Mouse (Mus musculus): ENCODE results near the gene Atp6v0a2. TPM values are rescaled to one million over a fixed set of nuclear protein-coding genes. Genes with fewer than 3 reads are reported as not detected.
"Not testable (repeated sequence)": the region's sequence is repeated elsewhere in the genome, so short reads cannot be mapped to it uniquely, and the experiment has no call there.

Gene Atp6v0a2
- total RNA-seq (2014; rRNA removed) = 10.8 and 11.7 TPM in 2 replicates
- 16.4 and 18.0 TPM in 2 replicates for polyA plus RNA-seq (2012; rRNA removed)

- no peak for TF ChIP-seq CTCF (IDR thresholded peaks at IDR 0.05; ENCODE audit: low read depth, low read length)
- 0 out of 2 replicates have a peak, but pooled peaks have one; percentile 44 for TF ChIP-seq POLR2A (IDR thresholded peaks at IDR 0.05; ENCODE audit: extremely low read depth, insufficient read depth, low read length)
- Histone ChIP-seq H3K36me3 (ENCODE audit: control insufficient read depth, insufficient read depth, low read length) (peaks cover 2% of the 10 kb centered on the region; the same call in 1 of the 2 replicates), H3K9ac (ENCODE audit: low read depth, low read length) (peak within 1 kb of the TSS; percentile 90), H3K79me2 (ENCODE audit: control insufficient read depth, insufficient read depth, low read length) (peaks cover 14% of the 10 kb centered on the region; the same call in 1 of the 2 replicates), H3K27ac (replicated peaks; ENCODE audit: insufficient read depth, low read depth, low read length) (peak within 1 kb of the TSS; percentile 66), H3K4me3 (ENCODE audit: insufficient read depth, low read depth, low read length) (peak within 1 kb of the TSS; percentile 90), H3K4me1 (ENCODE audit: control insufficient read depth, insufficient read depth, low read length) (peaks cover 12% of the 10 kb centered on the region), H3K27me3 (ENCODE audit: control insufficient read depth, insufficient read depth, low read length) (no peaks in the 10 kb centered on the region)
- DNase-seq (ENCODE audit: extremely low read depth, low read depth, low spot score) = peak; percentile 83
- 1% methylated on average over 54 of the region's 58 CpGs for WGBS
Measured at GRCm38 (mm10) chr5:124628448-124629363, at the start of gene Atp6v0a2. Gene Atp6v0a2, plus strand, starts transcription at chr5:124628576.

- DNase-seq (ENCODE audit: extremely low read depth, low read depth, low spot score) = peak; percentile 79
- H3K27ac ChIP-seq (replicated peaks; ENCODE audit: insufficient read depth, low read depth, low read length) = peak within 1 kb of the TSS; percentile 11
- peaks cover 12% of the 10 kb centered on the region for H3K36me3 ChIP-seq (ENCODE audit: control insufficient read depth, insufficient read depth, low read length)
- H3K9ac ChIP-seq (ENCODE audit: low read depth, low read length) = peak within 1 kb of the TSS; percentile 70
- WGBS = under 1% methylated on average over 51 of the region's 51 CpGs
- TF ChIP-seq CTCF (IDR thresholded peaks at IDR 0.05; ENCODE audit: low read depth, low read length) (no peak), POLR2A (IDR thresholded peaks at IDR 0.05; ENCODE audit: extremely low read depth, insufficient read depth, low read length) (0 out of 2 replicates have a peak, but pooled peaks have one; percentile 67)
- H3K4me3 ChIP-seq (ENCODE audit: insufficient read depth, low read depth, low read length) = peak within 1 kb of the TSS; percentile 72
- H3K79me2 ChIP-seq (ENCODE audit: control insufficient read depth, insufficient read depth, low read length) = peaks cover 9% of the 10 kb centered on the region; the same call in 1 of the 2 replicates
- H3K4me1 ChIP-seq (ENCODE audit: control insufficient read depth, insufficient read depth, low read length) = peaks cover 9% of the 10 kb centered on the region
- no peaks in the 10 kb centered on the region for H3K27me3 ChIP-seq (ENCODE audit: control insufficient read depth, insufficient read depth, low read length)
Measured at GRCm38 (mm10) chr5:124578633-124579317, 49.6 kb upstream of the Atp6v0a2 start, which contains the start of the genes Eif2b1 and Gtf2h3. Gene Eif2b1, minus strand, starts transcription at chr5:124579131. Gene Gtf2h3, plus strand, starts transcription at chr5:124579140.

GRCm38 (mm10) chr5:124582515-124582914 is 45.9 kb upstream of the Atp6v0a2 start:
- Histone ChIP-seq H3K36me3 (ENCODE audit: control insufficient read depth, insufficient read depth, low read length) (peaks cover 14% of the 10 kb centered on the region; the same call in 1 of the 2 replicates), H3K27ac (replicated peaks; ENCODE audit: insufficient read depth, low read depth, low read length) (no peak overlapping the region), H3K4me1 (ENCODE audit: control insufficient read depth, insufficient read depth, low read length) (peaks cover 9% of the 10 kb centered on the region), H3K9ac (ENCODE audit: low read depth, low read length) (no peak overlapping the region), H3K27me3 (ENCODE audit: control insufficient read depth, insufficient read depth, low read length) (no peaks in the 10 kb centered on the region), H3K4me3 (ENCODE audit: insufficient read depth, low read depth, low read length) (no peak overlapping the region), H3K79me2 (ENCODE audit: control insufficient read depth, insufficient read depth, low read length) (peaks cover 9% of the 10 kb centered on the region; the same call in 1 of the 2 replicates)
- TF ChIP-seq CTCF (IDR thresholded peaks at IDR 0.05; ENCODE audit: low read depth, low read length) (no peak), POLR2A (IDR thresholded peaks at IDR 0.05; ENCODE audit: extremely low read depth, insufficient read depth, low read length) (no peak)
- DNase-seq (ENCODE audit: extremely low read depth, low read depth, low spot score) = peak; percentile 51
- WGBS = 28% methylated on average over 5 of the region's 5 CpGs

- H3K4me3 ChIP-seq (ENCODE audit: insufficient read depth, low read depth, low read length) = no peak overlapping the region
- TF ChIP-seq POLR2A (IDR thresholded peaks at IDR 0.05; ENCODE audit: extremely low read depth, insufficient read depth, low read length) = no peak
- TF ChIP-seq CTCF (IDR thresholded peaks at IDR 0.05; ENCODE audit: low read depth, low read length) = no peak
- no peaks in the 10 kb centered on the region for H3K4me1 ChIP-seq (ENCODE audit: control insufficient read depth, insufficient read depth, low read length)
- 96% methylated on average over 3 of the region's 3 CpGs for WGBS
- H3K27ac ChIP-seq (replicated peaks; ENCODE audit: insufficient read depth, low read depth, low read length) = no peak overlapping the region
- H3K36me3 ChIP-seq (ENCODE audit: control insufficient read depth, insufficient read depth, low read length) = peaks cover 23% of the 10 kb centered on the region
- H3K9ac ChIP-seq (ENCODE audit: low read depth, low read length) = no peak overlapping the region
- no peaks in the 10 kb centered on the region for H3K27me3 ChIP-seq (ENCODE audit: control insufficient read depth, insufficient read depth, low read length)
- no peak for DNase-seq (ENCODE audit: extremely low read depth, low read depth, low spot score)
- H3K79me2 ChIP-seq (ENCODE audit: control insufficient read depth, insufficient read depth, low read length) = no peaks in the 10 kb centered on the region
Measured at GRCm38 (mm10) chr5:124592768-124593167, 35.6 kb upstream of the Atp6v0a2 start.

GRCm38 (mm10) chr5:124598224-124599174 is 29.9 kb upstream of the Atp6v0a2 start:
- no peak overlapping the region for H3K27ac ChIP-seq (replicated peaks; ENCODE audit: insufficient read depth, low read depth, low read length)
- TF ChIP-seq CTCF (IDR thresholded peaks at IDR 0.05; ENCODE audit: low read depth, low read length) = no peak
- TF ChIP-seq POLR2A (IDR thresholded peaks at IDR 0.05; ENCODE audit: extremely low read depth, insufficient read depth, low read length) = no peak
- H3K4me3 ChIP-seq (ENCODE audit: insufficient read depth, low read depth, low read length) = peak overlapping the region; percentile 77
- DNase-seq (ENCODE audit: extremely low read depth, low read depth, low spot score) = peak; percentile 93
- peak overlapping the region; percentile 27; the same call in 1 of the 2 replicates for H3K9ac ChIP-seq (ENCODE audit: low read depth, low read length)
- no peaks in the 10 kb centered on the region for H3K27me3 ChIP-seq (ENCODE audit: control insufficient read depth, insufficient read depth, low read length)
- peaks cover 2% of the 10 kb centered on the region; the same call in 1 of the 2 replicates for H3K36me3 ChIP-seq (ENCODE audit: control insufficient read depth, insufficient read depth, low read length)
- H3K79me2 ChIP-seq (ENCODE audit: control insufficient read depth, insufficient read depth, low read length) = no peaks in the 10 kb centered on the region
- peaks cover 3% of the 10 kb centered on the region; the same call in 1 of the 2 replicates for H3K4me1 ChIP-seq (ENCODE audit: control insufficient read depth, insufficient read depth, low read length)
- WGBS = 9% methylated on average over 30 of the region's 30 CpGs

GRCm38 (mm10) chr5:124599726-124600125 is 28.6 kb upstream of the Atp6v0a2 start:
- H3K9ac ChIP-seq (ENCODE audit: low read depth, low read length); H3K79me2 ChIP-seq (ENCODE audit: control insufficient read depth, insufficient read depth, low read length); H3K27ac ChIP-seq (replicated peaks; ENCODE audit: insufficient read depth, low read depth, low read length); H3K36me3 ChIP-seq (ENCODE audit: control insufficient read depth, insufficient read depth, low read length); H3K4me1 ChIP-seq (ENCODE audit: control insufficient read depth, insufficient read depth, low read length); H3K27me3 ChIP-seq (ENCODE audit: control insufficient read depth, insufficient read depth, low read length); H3K4me3 ChIP-seq (ENCODE audit: insufficient read depth, low read depth, low read length); DNase-seq (ENCODE audit: extremely low read depth, low read depth, low spot score): not testable (repeated sequence)
- 54% methylated on average over 8 of the region's 8 CpGs for WGBS

Data from liver, adult 2 months (tissue).